Mouse (Mus musculus): Measurements from ENCODE around the gene Qpct. TPM values are rescaled to one million over a fixed set of nuclear protein-coding genes. Genes with fewer than 3 reads are reported as not detected.

The Qpct gene
- polyA plus RNA-seq (2014; fragmentation: Nextera tagmentation; extraction: Ambion mirVana), result 12.3 and 12.9 TPM in 2 replicates

GRCm38 (mm10) chr17:79051606-79052005 lies at the start of gene Qpct:
Qpct (plus strand) TSS chr17:79051906.
- H3K4me1 ChIP-seq (ENCODE audit: control insufficient read depth, insufficient read depth, low read length), result peaks cover 3% of the 10 kb centered on the region; the same call in 1 of the 2 replicates
- H3K9ac ChIP-seq (replicated peaks; ENCODE audit: low read depth, low read length), result peak within 1 kb of the TSS; percentile 40; the same call in 1 of the 2 replicates
- H3K36me3 ChIP-seq (ENCODE audit: control insufficient read depth, insufficient read depth, low read length), result no peaks in the 10 kb centered on the region
- ATAC-seq (ENCODE audit: insufficient number of reproducible peaks, insufficient read depth, low FRiP score, low read depth), result no peak
- WGBS, result 63% methylated on average over 4 of the region's 4 CpGs
- peak within 1 kb of the TSS; percentile 98 for H3K4me2 ChIP-seq (replicated peaks; ENCODE audit: low read depth, low read length)
- no peaks in the 10 kb centered on the region for H3K9me3 ChIP-seq (ENCODE audit: control insufficient read depth, low read depth, low read length)
- 0 out of 2 replicates have a peak, but pooled peaks cover 4% of the 10 kb centered on the region for H3K27me3 ChIP-seq (ENCODE audit: control insufficient read depth, insufficient read depth, low read length)
- H3K27ac ChIP-seq (ENCODE audit: low read length), result no peak within 1 kb of the TSS
- peak within 1 kb of the TSS; percentile 57 for H3K4me3 ChIP-seq (ENCODE audit: low read depth, low read length)

- Histone ChIP-seq H3K27ac (ENCODE audit: low read length) (no peak overlapping the region), H3K4me3 (ENCODE audit: low read depth, low read length) (no peak overlapping the region), H3K27me3 (ENCODE audit: control insufficient read depth, insufficient read depth, low read length) (no peaks in the 10 kb centered on the region), H3K9ac (replicated peaks; ENCODE audit: low read depth, low read length) (no peak overlapping the region), H3K9me3 (ENCODE audit: control insufficient read depth, low read depth, low read length) (no peaks in the 10 kb centered on the region), H3K36me3 (ENCODE audit: control insufficient read depth, insufficient read depth, low read length) (peaks cover 20% of the 10 kb centered on the region), H3K4me1 (ENCODE audit: control insufficient read depth, insufficient read depth, low read length) (peaks cover 13% of the 10 kb centered on the region; the same call in 1 of the 2 replicates), H3K4me2 (replicated peaks; ENCODE audit: low read depth, low read length) (no peak overlapping the region)
- ATAC-seq (ENCODE audit: insufficient number of reproducible peaks, insufficient read depth, low FRiP score, low read depth), result no peak
- 72% methylated on average over 2 of the region's 2 CpGs for WGBS
Observed at GRCm38 (mm10) chr17:79013625-79014024, 38.1 kb upstream of the Qpct start.

- H3K9me3 ChIP-seq (ENCODE audit: control insufficient read depth, low read depth, low read length), result no peaks in the 10 kb centered on the region
- H3K4me2 ChIP-seq (replicated peaks; ENCODE audit: low read depth, low read length), result no peak overlapping the region
- H3K36me3 ChIP-seq (ENCODE audit: control insufficient read depth, insufficient read depth, low read length), result peaks cover 20% of the 10 kb centered on the region
- 90% methylated on average over 2 of the region's 2 CpGs for WGBS
- H3K9ac ChIP-seq (replicated peaks; ENCODE audit: low read depth, low read length), result no peak overlapping the region
- no peak overlapping the region for H3K4me3 ChIP-seq (ENCODE audit: low read depth, low read length)
- no peak overlapping the region for H3K27ac ChIP-seq (ENCODE audit: low read length)
- ATAC-seq (ENCODE audit: insufficient number of reproducible peaks, insufficient read depth, low FRiP score, low read depth), result no peak
- peaks cover 17% of the 10 kb centered on the region for H3K4me1 ChIP-seq (ENCODE audit: control insufficient read depth, insufficient read depth, low read length)
- H3K27me3 ChIP-seq (ENCODE audit: control insufficient read depth, insufficient read depth, low read length), result no peaks in the 10 kb centered on the region
Observed at GRCm38 (mm10) chr17:79014911-79015685, 36.6 kb upstream of the Qpct start.

- peaks cover 17% of the 10 kb centered on the region for H3K4me1 ChIP-seq (ENCODE audit: control insufficient read depth, insufficient read depth, low read length)
- no peaks in the 10 kb centered on the region for H3K27me3 ChIP-seq (ENCODE audit: control insufficient read depth, insufficient read depth, low read length)
- WGBS, result 76% methylated on average over 10 of the region's 10 CpGs
Observed at GRCm38 (mm10) chr17:79015831-79016230, 35.9 kb upstream of the Qpct start.

GRCm38 (mm10) chr17:79018422-79018821 lies 33.3 kb upstream of the Qpct start:
- whole genome bisulfite sequencing, result 30% methylated on average over 9 of the region's 9 CpGs
- H3K4me3 ChIP-seq (ENCODE audit: low read depth, low read length), result peak overlapping the region; percentile 72
- H3K4me2 ChIP-seq (replicated peaks; ENCODE audit: low read depth, low read length), result peak overlapping the region; percentile 72
- peaks cover 17% of the 10 kb centered on the region for H3K4me1 ChIP-seq (ENCODE audit: control insufficient read depth, insufficient read depth, low read length)
- H3K9me3 ChIP-seq (ENCODE audit: control insufficient read depth, low read depth, low read length), result no peaks in the 10 kb centered on the region
- ATAC-seq (ENCODE audit: insufficient number of reproducible peaks, insufficient read depth, low FRiP score, low read depth), result no peak
- H3K36me3 ChIP-seq (ENCODE audit: control insufficient read depth, insufficient read depth, low read length), result no peaks in the 10 kb centered on the region
- H3K27me3 ChIP-seq (ENCODE audit: control insufficient read depth, insufficient read depth, low read length), result no peaks in the 10 kb centered on the region
- no peak overlapping the region for H3K9ac ChIP-seq (replicated peaks; ENCODE audit: low read depth, low read length)
- H3K27ac ChIP-seq (ENCODE audit: low read length), result no peak overlapping the region

More at GRCm38 (mm10) chr17:79015831-79016230, 35.9 kb upstream of the Qpct start:
- Histone ChIP-seq H3K36me3 (ENCODE audit: control insufficient read depth, insufficient read depth, low read length) (peaks cover 20% of the 10 kb centered on the region), H3K27ac (ENCODE audit: low read length) (no peak overlapping the region), H3K4me2 (replicated peaks; ENCODE audit: low read depth, low read length) (no peak overlapping the region), H3K9me3 (ENCODE audit: control insufficient read depth, low read depth, low read length) (no peaks in the 10 kb centered on the region), H3K9ac (replicated peaks; ENCODE audit: low read depth, low read length) (no peak overlapping the region), H3K4me3 (ENCODE audit: low read depth, low read length) (no peak overlapping the region)
- ATAC-seq (ENCODE audit: insufficient number of reproducible peaks, insufficient read depth, low FRiP score, low read depth), result no peak

- peak overlapping the region; percentile 92 for H3K9ac ChIP-seq (replicated peaks; ENCODE audit: low read depth, low read length)
- H3K27me3 ChIP-seq (ENCODE audit: control insufficient read depth, insufficient read depth, low read length), result no peaks in the 10 kb centered on the region
- H3K4me2 ChIP-seq (replicated peaks; ENCODE audit: low read depth, low read length), result peak overlapping the region; percentile 72
- ATAC-seq (ENCODE audit: insufficient number of reproducible peaks, insufficient read depth, low FRiP score, low read depth), result no peak
- no peaks in the 10 kb centered on the region for H3K9me3 ChIP-seq (ENCODE audit: control insufficient read depth, low read depth, low read length)
- H3K4me3 ChIP-seq (ENCODE audit: low read depth, low read length), result peak overlapping the region; percentile 72
- no peaks in the 10 kb centered on the region for H3K36me3 ChIP-seq (ENCODE audit: control insufficient read depth, insufficient read depth, low read length)
- peaks cover 17% of the 10 kb centered on the region for H3K4me1 ChIP-seq (ENCODE audit: control insufficient read depth, insufficient read depth, low read length)
- H3K27ac ChIP-seq (ENCODE audit: low read length), result peak overlapping the region; percentile 87
- WGBS, result 1% methylated on average over 18 of the region's 18 CpGs
Observed at GRCm38 (mm10) chr17:79019726-79020207, 31.9 kb upstream of the Qpct start.

- peak within 1 kb of the TSS; percentile 92 for H3K9ac ChIP-seq (replicated peaks; ENCODE audit: low read depth, low read length)
- H3K4me1 ChIP-seq (ENCODE audit: control insufficient read depth, insufficient read depth, low read length), result peaks cover 17% of the 10 kb centered on the region
- H3K36me3 ChIP-seq (ENCODE audit: control insufficient read depth, insufficient read depth, low read length), result no peaks in the 10 kb centered on the region
- peak within 1 kb of the TSS; percentile 87 for H3K27ac ChIP-seq (ENCODE audit: low read length)
- H3K4me2 ChIP-seq (replicated peaks; ENCODE audit: low read depth, low read length), result peak within 1 kb of the TSS; percentile 72
- peak; percentile 92 for ATAC-seq (ENCODE audit: insufficient number of reproducible peaks, insufficient read depth, low FRiP score, low read depth)
- H3K27me3 ChIP-seq (ENCODE audit: control insufficient read depth, insufficient read depth, low read length), result no peaks in the 10 kb centered on the region
- H3K9me3 ChIP-seq (ENCODE audit: control insufficient read depth, low read depth, low read length), result no peaks in the 10 kb centered on the region
- under 1% methylated on average over 106 of the region's 113 CpGs for WGBS
- peak within 1 kb of the TSS; percentile 72 for H3K4me3 ChIP-seq (ENCODE audit: low read depth, low read length)
Observed at GRCm38 (mm10) chr17:79020208-79020983, 31.3 kb upstream of the Qpct start, which contains the start of gene Prkd3. Prkd3 (minus strand) TSS chr17:79020816.

- H3K27ac ChIP-seq (ENCODE audit: low read length), result peak overlapping the region; percentile 87; the same call in 1 of the 2 replicates
- under 1% methylated on average over 24 of the region's 24 CpGs for WGBS
Observed at GRCm38 (mm10) chr17:79020984-79021335, 30.7 kb upstream of the Qpct start.

More at GRCm38 (mm10) chr17:79020984-79021335, 30.7 kb upstream of the Qpct start:
- no peak; the same call in 1 of the 2 replicates for ATAC-seq (ENCODE audit: insufficient number of reproducible peaks, insufficient read depth, low FRiP score, low read depth)
- Histone ChIP-seq H3K9me3 (ENCODE audit: control insufficient read depth, low read depth, low read length) (no peaks in the 10 kb centered on the region), H3K4me3 (ENCODE audit: low read depth, low read length) (peak overlapping the region; percentile 72), H3K4me1 (ENCODE audit: control insufficient read depth, insufficient read depth, low read length) (peaks cover 17% of the 10 kb centered on the region), H3K9ac (replicated peaks; ENCODE audit: low read depth, low read length) (peak overlapping the region; percentile 92), H3K4me2 (replicated peaks; ENCODE audit: low read depth, low read length) (peak overlapping the region; percentile 72), H3K27me3 (ENCODE audit: control insufficient read depth, insufficient read depth, low read length) (no peaks in the 10 kb centered on the region), H3K36me3 (ENCODE audit: control insufficient read depth, insufficient read depth, low read length) (no peaks in the 10 kb centered on the region)

All from stomach, embryonic 14.5 days (tissue).